Mouse (Mus musculus): ENCODE results near the gene Togaram2.

GRCm38 (mm10) chr17:71715034-71715433, 42.0 kb downstream of the Togaram2 start:
- no peak for TF ChIP-seq POLR2A (IDR thresholded peaks at IDR 0.05; ENCODE audit: low read depth, low read length)
- TF ChIP-seq CTCF (conservative IDR thresholded peaks at IDR 0.05; ENCODE audit: insufficient read depth, insufficient read length, low read depth, low read length): no peak
